Mouse (Mus musculus) heart, postnatal 0 days (tissue): Measurements from ENCODE around the gene Tedc1. TPM values are rescaled to one million over a fixed set of nuclear protein-coding genes. Genes with fewer than 3 reads are reported as not detected.

Source experiments
- ATAC-seq: fragments of 200-750 bp; cut with Nextera tagmentation; 2 replicates; pipeline ENCODE4 v1.8.0; 2017; ENCODE audit warnings: low read depth, moderate number of reproducible peaks, moderate library complexity; ENCODE audit not compliant: insufficient read depth
- DNase-seq: peaks from one replicate; pipeline ENCODE4 v3.0.0-alpha.2; 2016; ENCODE audit warnings: low spot score
- H3K27ac ChIP-seq: fragments of 300-500 bp; sonication (generic); 2 replicates; pipeline ENCODE4 v1.5.1; 2014; ENCODE audit warnings: low read depth, mild to moderate bottlenecking
- H3K27me3 ChIP-seq: fragments of 300-500 bp; sonication (generic); 2 replicates; pipeline ENCODE4 v1.6.1; 2014; ENCODE audit warnings: low read length, mixed read lengths; ENCODE audit not compliant: control insufficient read depth, insufficient read depth
- H3K36me3 ChIP-seq: fragments of 300-500 bp; sonication (generic); replicated peaks from 2 replicates; pipeline ENCODE4 v1.6.1; 2014; ENCODE audit warnings: low read length, mixed read lengths; ENCODE audit not compliant: control insufficient read depth, insufficient read depth
- H3K4me1 ChIP-seq: fragments of 300-500 bp; sonication (generic); 2 replicates; pipeline ENCODE4 v1.6.1; 2014; ENCODE audit warnings: antibody characterized with exemption; ENCODE audit not compliant: control insufficient read depth, insufficient read depth
- H3K4me2 ChIP-seq: fragments of 300-500 bp; sonication (generic); 2 replicates; pipeline ENCODE4 v1.6.1; 2014; ENCODE audit warnings: low read depth, mild to moderate bottlenecking, low read length, moderate library complexity
- H3K4me3 ChIP-seq: fragments of 300-500 bp; sonication (generic); 2 replicates; pipeline ENCODE4 v1.5.1; 2014; ENCODE audit warnings: low read depth, low read length
- H3K9ac ChIP-seq: fragments of 300-500 bp; sonication (generic); replicated peaks from 2 replicates; pipeline ENCODE4 v1.6.1; 2014; ENCODE audit warnings: low read depth, low read length, mixed read lengths
- H3K9me3 ChIP-seq: fragments of 300-500 bp; sonication (generic); replicated peaks from 2 replicates; pipeline ENCODE4 v1.6.1; 2016; ENCODE audit warnings: low read length; ENCODE audit not compliant: control insufficient read depth
- CTCF ChIP-seq: IDR thresholded peaks from 2 replicates; pipeline ENCODE4 v1.5.1; 2016; ENCODE audit warnings: antibody characterized with exemption, control low read depth, low read depth
- EP300 ChIP-seq: IDR thresholded peaks from 2 replicates; pipeline ENCODE4 v1.6.1; 2016; ENCODE audit warnings: antibody characterized with exemption, low read depth
- WGBS: fragments of 180-500 bp; shearing (Covaris S2); extraction: QIAGEN DNeasy Blood & Tissue Kit; methylation state at CpG from one replicate; pipeline ENCODE4 v1.1.7; 2014; 5-methylcytosine and 5-hydroxymethylcytosine counted together
- polyA plus RNA-seq: library from polyadenylated mRNA; unstranded; fragments of >200 nt; fragmentation: Nextera tagmentation; extraction: Ambion mirVana; gene quantifications from 2 replicates; pipeline ENCODE4 v1.2.1, GENCODE M21; 2015
- total RNA-seq: library from RNA; depleted of rRNA; stranded (reverse); fragments of >200 nt; gene quantifications from 2 replicates; pipeline ENCODE4 v1.2.3, GENCODE M21; 2014; ENCODE audit warnings: low replicate concordance

Tedc1 gene
- total and polyA plus RNA-seq, 2 experiments from 2014 or later: 4.5 to 6.7 TPM

- Histone ChIP-seq H3K27me3 (no peaks in the 10 kb centered on the region), H3K9me3 (no peaks in the 10 kb centered on the region), H3K4me2 (peak overlapping the region; percentile 83), H3K36me3 (peaks cover 8% of the 10 kb centered on the region; the same call in 1 of the 2 replicates), H3K9ac (peak overlapping the region; percentile 63), H3K27ac (peak overlapping the region; percentile 64), H3K4me3 (peak overlapping the region; percentile 63), H3K4me1 (peaks cover 57% of the 10 kb centered on the region)
- DNase-seq: no peak
- TF ChIP-seq EP300 (no peak), CTCF (no peak)
- no peak for ATAC-seq
- 1% methylated on average over 36 of the region's 36 CpGs for WGBS
Measured at GRCm38 (mm10) chr12:113151661-113152271, 4.5 kb upstream of the Tedc1 start.

- no peaks in the 10 kb centered on the region for H3K27me3 ChIP-seq
- ATAC-seq: no peak
- peak overlapping the region; percentile 83 for H3K4me2 ChIP-seq
- H3K4me1 ChIP-seq: peaks cover 56% of the 10 kb centered on the region
- H3K9ac ChIP-seq: peak overlapping the region; percentile 63
- peaks cover 8% of the 10 kb centered on the region; the same call in 1 of the 2 replicates for H3K36me3 ChIP-seq
- no peaks in the 10 kb centered on the region for H3K9me3 ChIP-seq
- peak overlapping the region; percentile 63 for H3K4me3 ChIP-seq
- peak overlapping the region; percentile 64 for H3K27ac ChIP-seq
- WGBS: 14% methylated on average over 19 of the region's 19 CpGs
- TF ChIP-seq CTCF: no peak
- TF ChIP-seq EP300: no peak
- no peak for DNase-seq
Measured at GRCm38 (mm10) chr12:113152272-113152661, 4.0 kb upstream of the Tedc1 start.

GRCm38 (mm10) chr12:113152991-113153525 lies 3.2 kb upstream of the Tedc1 start:
- Histone ChIP-seq H3K36me3 (peaks cover 8% of the 10 kb centered on the region; the same call in 1 of the 2 replicates), H3K4me1 (peaks cover 48% of the 10 kb centered on the region), H3K9ac (no peak overlapping the region; the same call in 1 of the 2 replicates), H3K27me3 (no peaks in the 10 kb centered on the region), H3K4me2 (peak overlapping the region; percentile 83), H3K9me3 (no peaks in the 10 kb centered on the region), H3K27ac (no peak overlapping the region), H3K4me3 (peak overlapping the region; percentile 63)
- ATAC-seq: no peak
- WGBS: 75% methylated on average over 6 of the region's 6 CpGs
- 0 out of 2 replicates have a peak, but pooled peaks have one; percentile 3 for TF ChIP-seq CTCF
- TF ChIP-seq EP300: no peak
- no peak for DNase-seq

GRCm38 (mm10) chr12:113153971-113154370 lies 2.2 kb upstream of the Tedc1 start:
- DNase-seq (no peak), ATAC-seq (no peak)
- H3K27me3 ChIP-seq: no peaks in the 10 kb centered on the region
- no peak overlapping the region for H3K4me2 ChIP-seq
- WGBS: 90% methylated on average over 7 of the region's 7 CpGs
- no peaks in the 10 kb centered on the region for H3K9me3 ChIP-seq
- no peak overlapping the region for H3K4me3 ChIP-seq
- no peak overlapping the region for H3K27ac ChIP-seq
- H3K36me3 ChIP-seq: peaks cover 8% of the 10 kb centered on the region; the same call in 1 of the 2 replicates
- H3K4me1 ChIP-seq: peaks cover 39% of the 10 kb centered on the region
- TF ChIP-seq CTCF (no peak), EP300 (no peak)
- H3K9ac ChIP-seq: no peak overlapping the region

- H3K4me3 ChIP-seq: peak overlapping the region; percentile 47; the same call in 1 of the 2 replicates
- TF ChIP-seq EP300 (no peak), CTCF (no peak)
- no peaks in the 10 kb centered on the region for H3K27me3 ChIP-seq
- H3K9me3 ChIP-seq: no peaks in the 10 kb centered on the region
- H3K4me1 ChIP-seq: peaks cover 34% of the 10 kb centered on the region
- 0 out of 2 replicates have a peak overlapping the region, but pooled peaks have one; percentile 61 for H3K9ac ChIP-seq
- no peak for ATAC-seq
- 72% methylated on average over 6 of the region's 6 CpGs for WGBS
- no peak for DNase-seq
- peak overlapping the region; percentile 73 for H3K4me2 ChIP-seq
- peak overlapping the region; percentile 86 for H3K27ac ChIP-seq
- H3K36me3 ChIP-seq: peaks cover 8% of the 10 kb centered on the region; the same call in 1 of the 2 replicates
Measured at GRCm38 (mm10) chr12:113154747-113155075, 1.5 kb upstream of the Tedc1 start.
